Mouse (Mus musculus) MEL (cell line): ENCODE results near the gene Cdiptos. TPM values are rescaled to one million over a fixed set of nuclear protein-coding genes. Genes with fewer than 3 reads are reported as not detected.
A peak's percentile ranks its signal among the peaks of the same experiment; 100 is the strongest.

Experiments
- DNase-seq: peaks from one replicate; pipeline ENCODE4 v3.0.0; 2011; ENCODE audit warnings: low read depth, low spot score
- H3K27ac ChIP-seq: 2 replicates; pipeline ENCODE4 v1.5.1; 2012; ENCODE audit warnings: low read depth, mild to moderate bottlenecking, control low read depth, low read length, moderate library complexity; ENCODE audit not compliant: control insufficient read depth
- H3K27me3 ChIP-seq, 2 experiments: fragments of 150-350 bp in 1 of 2; sonication (generic) in 1 of 2; 2 replicates each; pipeline ENCODE4 v1.6.1; 2012; ENCODE audit warnings: low read length in 2 of 2, mild to moderate bottlenecking in 2 of 2, improper control_type of control experiment in 1 of 2, moderate library complexity in 1 of 2; ENCODE audit not compliant: insufficient read depth in 2 of 2, control insufficient read depth in 1 of 2
- H3K36me3 ChIP-seq, 2 experiments: 2 replicates each; pipeline ENCODE4 v1.6.1; 2012 to 2014; ENCODE audit warnings: low read length in 2 of 2, improper control_type of control experiment in 1 of 2, inconsistent platforms in 1 of 2, mild to moderate bottlenecking in 1 of 2; ENCODE audit not compliant: insufficient read depth in 2 of 2, control insufficient read depth in 1 of 2
- H3K4me1 ChIP-seq, 2 experiments: fragments of 150-350 bp in 1 of 2; sonication (generic) in 1 of 2; 2 replicates each; pipeline ENCODE4 v1.6.1; 2012; ENCODE audit warnings: low read length in 2 of 2, improper control_type of control experiment in 1 of 2, mild to moderate bottlenecking in 1 of 2; ENCODE audit not compliant: insufficient read depth in 2 of 2, control insufficient read depth in 1 of 2
- H3K4me3 ChIP-seq, 2 experiments: fragments of 150-350 bp in 1 of 2; sonication (generic) in 1 of 2; 2 replicates each; pipeline ENCODE4 v1.5.1; 2012; ENCODE audit warnings: low read depth in 2 of 2, low read length in 2 of 2, mild to moderate bottlenecking in 2 of 2, moderate library complexity in 2 of 2, control low read depth in 1 of 2, improper control_type of control experiment in 1 of 2; ENCODE audit not compliant: control insufficient read depth in 1 of 2, insufficient read depth in 1 of 2
- H3K79me2 ChIP-seq: 2 replicates; pipeline ENCODE4 v1.6.1; 2012; ENCODE audit warnings: mild to moderate bottlenecking, low read length, moderate library complexity; ENCODE audit not compliant: control insufficient read depth, poor library complexity, insufficient read depth
- H3K9ac ChIP-seq: 2 replicates; pipeline ENCODE4 v1.6.1; 2012; ENCODE audit warnings: low read depth, mild to moderate bottlenecking, control low read depth, low read length, moderate library complexity; ENCODE audit not compliant: control insufficient read depth, poor library complexity, severe bottlenecking
- H3K9me3 ChIP-seq: fragments of 150-350 bp; sonication (generic); replicated peaks from 2 replicates; pipeline ENCODE4 v1.6.1; 2012; ENCODE audit warnings: mild to moderate bottlenecking, low read length, improper control_type of control experiment, moderate library complexity; ENCODE audit not compliant: insufficient read depth
- CHD1 ChIP-seq: IDR thresholded peaks from 2 replicates; pipeline ENCODE4 v1.6.1; 2012; ENCODE audit warnings: low read depth, mild to moderate bottlenecking, inconsistent platforms, low read length, improper control_type of control experiment
- ELF1 ChIP-seq: IDR thresholded peaks from 2 replicates; pipeline ENCODE4 v1.6.1; 2014; ENCODE audit warnings: low read depth, mild to moderate bottlenecking, inconsistent platforms, low read length, improper control_type of control experiment, moderate library complexity
- EP300 ChIP-seq, 2 experiments: IDR thresholded peaks; 2 replicates each; pipeline ENCODE4 v1.6.1; 2011; ENCODE audit warnings: improper control_type of control experiment in 2 of 2, low read length in 2 of 2, low read depth in 1 of 2, mild to moderate bottlenecking in 1 of 2
- JUND ChIP-seq: IDR thresholded peaks from 2 replicates; pipeline ENCODE4 v1.6.1; 2011; ENCODE audit warnings: low read depth, mild to moderate bottlenecking, improper control_type of control experiment, low read length
- MYB ChIP-seq: IDR thresholded peaks from 2 replicates; pipeline ENCODE4 v1.6.1; 2011; ENCODE audit warnings: mild to moderate bottlenecking, low read depth, low read length, improper control_type of control experiment
- NRF1 ChIP-seq: IDR thresholded peaks from 2 replicates; pipeline ENCODE4 v1.6.1; 2014; ENCODE audit warnings: low read depth, mild to moderate bottlenecking, inconsistent platforms, low read length, improper control_type of control experiment, moderate library complexity; ENCODE audit not compliant: poor library complexity, insufficient read depth, severe bottlenecking
- POLR2A ChIP-seq, 2 experiments: IDR thresholded peaks; 2 replicates each; pipeline ENCODE4 v1.6.1; 2011 to 2012; ENCODE audit warnings: low read length in 2 of 2, mild to moderate bottlenecking in 2 of 2, control low read depth in 1 of 2, improper control_type of control experiment in 1 of 2, low read depth in 1 of 2, moderate library complexity in 1 of 2; ENCODE audit not compliant: control insufficient read depth in 1 of 2, insufficient read depth in 1 of 2, poor library complexity in 1 of 2
- POLR2AphosphoS2 ChIP-seq: IDR thresholded peaks from 2 replicates; pipeline ENCODE4 v1.6.1; 2011; ENCODE audit warnings: low read length, improper control_type of control experiment
- POLR2AphosphoS5 ChIP-seq: IDR thresholded peaks from 2 replicates; pipeline ENCODE4 v1.6.1; 2012; ENCODE audit warnings: low read depth, borderline replicate concordance, mild to moderate bottlenecking, inconsistent platforms, low read length, moderate library complexity, mixed read lengths
- RAD21 ChIP-seq: IDR thresholded peaks from 2 replicates; pipeline ENCODE4 v1.6.1; 2011; ENCODE audit warnings: mild to moderate bottlenecking, low read depth, low read length, improper control_type of control experiment
- SIN3A ChIP-seq: IDR thresholded peaks from 2 replicates; pipeline ENCODE4 v1.6.1; 2012; ENCODE audit warnings: low read length, improper control_type of control experiment, inconsistent platforms
- TAL1 ChIP-seq: IDR thresholded peaks from 2 replicates; pipeline ENCODE4 v1.6.1; 2012; ENCODE audit warnings: mild to moderate bottlenecking, inconsistent platforms, low read length, moderate library complexity, mixed read lengths
- TCF12 ChIP-seq: IDR thresholded peaks from 2 replicates; pipeline ENCODE4 v1.6.1; 2014; ENCODE audit warnings: low read depth, mild to moderate bottlenecking, inconsistent platforms, low read length, improper control_type of control experiment, moderate library complexity
- ZMIZ1 ChIP-seq: IDR thresholded peaks from 2 replicates; pipeline ENCODE4 v1.6.1; 2012; ENCODE audit warnings: low read depth, mild to moderate bottlenecking, inconsistent platforms, low read length, improper control_type of control experiment, moderate library complexity
- ZNF384 ChIP-seq: IDR thresholded peaks from 2 replicates; pipeline ENCODE4 v1.6.1; 2012; ENCODE audit warnings: low read depth, mild to moderate bottlenecking, inconsistent platforms, low read length, improper control_type of control experiment
- polyA plus RNA-seq, 2 experiments: library from polyadenylated mRNA; stranded (reverse) in 1 of 2; unstranded in 1 of 2; fragments of >175 nt in 1 of 2; fragments of >200 nt in 1 of 2; gene quantifications; 2 replicates each; pipeline versions ENCODE4 v1.2.1 to v1.2.4; 2012; ENCODE audit warnings: low replicate concordance in 2 of 2, low read depth in 1 of 2; ENCODE audit not compliant: insufficient read length in 2 of 2, insufficient read depth in 1 of 2, missing spikeins in 1 of 2
- total RNA-seq: library from RNA; depleted of rRNA; stranded (reverse); fragments of 300-350 nt; gene quantifications from 2 replicates; pipeline ENCODE4 v1.2.3, GENCODE M21; 2012

Gene Cdiptos
- total and polyA plus RNA-seq, 3 experiments: 0.35 to 1.8 TPM; not detected in 1

DNA sequence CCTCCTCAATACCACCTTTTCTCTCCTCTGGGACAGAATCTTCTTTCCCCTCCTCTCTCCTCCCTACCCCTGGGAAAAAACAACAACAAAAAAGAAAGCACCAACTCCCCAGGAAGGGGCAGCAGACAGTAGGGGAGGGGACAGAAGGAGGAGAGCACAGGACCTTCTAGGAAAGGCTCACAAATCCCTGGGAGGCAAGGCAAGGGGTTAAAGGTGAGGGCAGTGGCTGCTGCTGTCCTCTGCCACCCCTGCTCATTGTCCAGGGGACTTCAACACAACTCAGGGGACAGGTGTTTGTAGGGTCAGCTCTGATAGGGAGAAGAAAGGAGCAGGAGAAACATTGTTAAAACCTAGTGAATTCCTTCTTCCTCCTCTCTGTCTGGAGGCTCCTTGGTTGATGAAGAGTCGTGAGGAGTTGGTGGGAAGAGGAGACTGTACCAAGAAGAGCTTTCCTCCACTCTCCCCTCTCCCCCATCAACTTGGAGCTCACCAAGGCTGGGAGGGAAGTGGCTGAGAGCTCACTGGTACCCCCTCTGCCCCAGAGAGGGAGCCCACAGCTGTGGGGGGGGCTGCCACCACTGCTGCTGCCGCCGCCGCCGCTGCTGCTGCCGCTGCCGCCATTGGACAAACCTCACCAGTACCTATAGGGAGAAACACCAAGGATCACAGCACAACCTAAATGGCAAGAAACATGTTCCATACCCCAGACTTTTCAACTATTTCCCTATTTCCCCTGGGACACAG lies 46.8 kb upstream of the Cdiptos start:
- Histone ChIP-seq H3K27me3 (no peaks in the 10 kb centered on the region), H3K9ac (peak overlapping the region; percentile 97)
- TF ChIP-seq RAD21 (no peak), ZNF384 (no peak), TCF12 (no peak), ELF1 (no peak), NRF1 (no peak), EP300 (IDR thresholded peaks at IDR 0.05; ENCODE audit: low read depth in 1 of 2, low read length in 2 of 2) (no peak), SIN3A (no peak), CHD1 (no peak; the same call in 1 of the 2 replicates)
- TF ChIP-seq, all 39 proteins: peak for 0
- Histone ChIP-seq H3K36me3 (peaks cover 0 to 18% of the 10 kb centered on the region in 2 experiments; a peak in 3 of 4 replicates), H3K9me3 (no peaks in the 10 kb centered on the region), H3K79me2 (peaks cover 41% of the 10 kb centered on the region), H3K27ac (0 out of 2 replicates have a peak overlapping the region, but pooled peaks have one; percentile 15), H3K4me1 (peaks cover 0 to 20% of the 10 kb centered on the region in 2 experiments; a peak in 2 of 4 replicates), H3K4me3 (0 out of 4 replicates have a peak overlapping the region, but pooled peaks of 1 of the 2 experiments have one; percentile 86)
- DNase-seq: no peak

DNA sequence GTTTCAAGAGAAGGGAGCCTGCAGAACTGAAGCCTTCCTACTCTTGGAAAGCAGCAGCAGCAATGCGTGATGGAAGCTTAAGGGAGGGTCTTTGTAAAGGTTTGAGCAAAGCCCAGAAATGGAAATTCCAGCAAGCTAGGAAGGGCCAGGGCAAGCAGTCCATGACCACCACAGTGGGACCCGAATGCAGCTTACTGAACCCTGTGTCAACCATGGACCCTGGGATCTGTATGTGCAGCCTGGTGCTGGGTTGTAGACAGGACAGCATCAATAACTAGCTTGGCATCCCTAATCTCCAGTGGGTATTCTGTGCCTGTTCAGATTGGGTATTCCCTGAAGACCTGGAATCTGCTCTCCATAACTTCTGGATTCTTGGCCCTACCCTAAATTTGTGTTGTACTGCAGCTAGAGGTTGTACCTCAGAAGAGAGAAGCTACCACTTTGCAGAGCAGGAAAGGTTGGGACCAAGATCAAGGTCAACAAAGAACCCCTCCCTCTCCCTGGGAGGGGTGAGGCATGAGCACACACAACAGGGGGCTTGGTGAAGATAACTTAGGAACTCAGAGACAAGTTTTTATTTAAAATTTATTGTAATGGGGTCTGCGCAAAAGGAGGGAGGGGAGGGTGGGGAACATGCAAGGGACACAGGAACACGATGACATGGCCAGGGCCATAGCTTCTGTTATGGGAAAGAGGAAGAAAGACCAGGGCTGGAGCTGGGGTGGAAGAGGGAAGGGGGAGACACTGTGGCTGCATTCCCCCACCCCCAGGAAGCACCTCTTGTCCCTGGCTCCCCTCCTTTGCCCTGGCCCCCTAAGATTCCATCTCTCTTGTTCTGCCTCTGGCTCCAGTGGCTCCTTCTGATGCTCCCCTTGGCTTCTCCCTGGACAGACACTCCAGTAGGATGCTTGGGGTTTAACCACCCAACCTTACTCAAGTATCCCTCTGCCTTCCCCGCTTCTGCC lies 45.9 kb upstream of the Cdiptos start:
- Histone ChIP-seq H3K4me3 (no peak overlapping the region), H3K4me1 (peaks cover 0 to 17% of the 10 kb centered on the region in 2 experiments; a peak in 2 of 4 replicates)
- DNase-seq: peak; percentile 44

More for the DNA sequence above, 45.9 kb upstream of the Cdiptos start:
- Histone ChIP-seq H3K9me3 (no peaks in the 10 kb centered on the region), H3K27ac (no peak overlapping the region)
- no peak for TF ChIP-seq TAL1
- no peak for TF ChIP-seq MYB
- peak; percentile 67; the same call in 1 of the 2 replicates for TF ChIP-seq POLR2AphosphoS5
- TF ChIP-seq JUND: no peak
- no peak for TF ChIP-seq CHD1
- TF ChIP-seq ZMIZ1: 0 out of 2 replicates have a peak, but pooled peaks have one; percentile 25
- peak; percentile 25 to 55; a peak in 2 of 4 replicates for TF ChIP-seq POLR2A (IDR thresholded peaks at IDR 0.05; ENCODE audit: control insufficient read depth in 1 of 2, insufficient read depth in 1 of 2, low read depth in 1 of 2, low read length in 2 of 2, poor library complexity in 1 of 2)
- peak; percentile 90 for TF ChIP-seq POLR2AphosphoS2
- TF ChIP-seq, all 39 proteins: peak for 4
- Histone ChIP-seq H3K27me3 (no peaks in the 10 kb centered on the region), H3K79me2 (peaks cover 43% of the 10 kb centered on the region), H3K9ac (peak overlapping the region; percentile 97; the same call in 1 of the 2 replicates), H3K36me3 (peaks cover 0 to 22% of the 10 kb centered on the region in 2 experiments; a peak in 3 of 4 replicates)
